Mouse (Mus musculus) MEL (cell line): ENCODE results near the gene 1700015G11Rik. TPM values are rescaled to one million over a fixed set of nuclear protein-coding genes. Genes with fewer than 3 reads are reported as not detected.

Experiments used
- DNase-seq: peaks from one replicate; pipeline ENCODE4 v3.0.0; 2011; ENCODE audit warnings: low read depth, low spot score
- H3K27ac ChIP-seq: 2 replicates; pipeline ENCODE4 v1.5.1; 2012; ENCODE audit warnings: low read depth, mild to moderate bottlenecking, control low read depth, low read length, moderate library complexity; ENCODE audit not compliant: control insufficient read depth
- H3K27me3 ChIP-seq, 2 experiments: fragments of 150-350 bp in 1 of 2; sonication (generic) in 1 of 2; 2 replicates each; pipeline ENCODE4 v1.6.1; 2012; ENCODE audit warnings: low read length in 2 of 2, mild to moderate bottlenecking in 2 of 2, improper control_type of control experiment in 1 of 2, moderate library complexity in 1 of 2; ENCODE audit not compliant: insufficient read depth in 2 of 2, control insufficient read depth in 1 of 2
- H3K36me3 ChIP-seq, 2 experiments: 2 replicates each; pipeline ENCODE4 v1.6.1; 2012 to 2014; ENCODE audit warnings: low read length in 2 of 2, improper control_type of control experiment in 1 of 2, inconsistent platforms in 1 of 2, mild to moderate bottlenecking in 1 of 2; ENCODE audit not compliant: insufficient read depth in 2 of 2, control insufficient read depth in 1 of 2
- H3K4me1 ChIP-seq, 2 experiments: fragments of 150-350 bp in 1 of 2; sonication (generic) in 1 of 2; 2 replicates each; pipeline ENCODE4 v1.6.1; 2012; ENCODE audit warnings: low read length in 2 of 2, improper control_type of control experiment in 1 of 2, mild to moderate bottlenecking in 1 of 2; ENCODE audit not compliant: insufficient read depth in 2 of 2, control insufficient read depth in 1 of 2
- H3K4me3 ChIP-seq, 2 experiments: fragments of 150-350 bp in 1 of 2; sonication (generic) in 1 of 2; 2 replicates each; pipeline ENCODE4 v1.5.1; 2012; ENCODE audit warnings: low read depth in 2 of 2, low read length in 2 of 2, mild to moderate bottlenecking in 2 of 2, moderate library complexity in 2 of 2, control low read depth in 1 of 2, improper control_type of control experiment in 1 of 2; ENCODE audit not compliant: control insufficient read depth in 1 of 2, insufficient read depth in 1 of 2
- H3K79me2 ChIP-seq: 2 replicates; pipeline ENCODE4 v1.6.1; 2012; ENCODE audit warnings: mild to moderate bottlenecking, low read length, moderate library complexity; ENCODE audit not compliant: control insufficient read depth, poor library complexity, insufficient read depth
- H3K9ac ChIP-seq: 2 replicates; pipeline ENCODE4 v1.6.1; 2012; ENCODE audit warnings: low read depth, mild to moderate bottlenecking, control low read depth, low read length, moderate library complexity; ENCODE audit not compliant: control insufficient read depth, poor library complexity, severe bottlenecking
- H3K9me3 ChIP-seq: fragments of 150-350 bp; sonication (generic); replicated peaks from 2 replicates; pipeline ENCODE4 v1.6.1; 2012; ENCODE audit warnings: mild to moderate bottlenecking, low read length, improper control_type of control experiment, moderate library complexity; ENCODE audit not compliant: insufficient read depth
- BHLHE40 ChIP-seq: IDR thresholded peaks from 2 replicates; pipeline ENCODE4 v1.6.1; 2012; ENCODE audit warnings: low read depth, mild to moderate bottlenecking, inconsistent platforms, low read length, improper control_type of control experiment, borderline replicate concordance
- CHD1 ChIP-seq: IDR thresholded peaks from 2 replicates; pipeline ENCODE4 v1.6.1; 2012; ENCODE audit warnings: low read depth, mild to moderate bottlenecking, inconsistent platforms, low read length, improper control_type of control experiment
- E2F4 ChIP-seq: IDR thresholded peaks from 2 replicates; pipeline ENCODE4 v1.6.1; 2011; ENCODE audit warnings: low read depth, low read length, improper control_type of control experiment, borderline replicate concordance
- GABPA ChIP-seq: IDR thresholded peaks from 2 replicates; pipeline ENCODE4 v1.6.1; 2012; ENCODE audit warnings: low read depth, mild to moderate bottlenecking, inconsistent platforms, low read length, improper control_type of control experiment, moderate library complexity
- GATA1 ChIP-seq: IDR thresholded peaks from 2 replicates; pipeline ENCODE4 v1.6.1; 2011; ENCODE audit warnings: low read depth, low read length, improper control_type of control experiment
- JUND ChIP-seq: IDR thresholded peaks from 2 replicates; pipeline ENCODE4 v1.6.1; 2011; ENCODE audit warnings: low read depth, mild to moderate bottlenecking, improper control_type of control experiment, low read length
- MAZ ChIP-seq: IDR thresholded peaks from 2 replicates; pipeline ENCODE4 v1.6.1; 2012; ENCODE audit warnings: low read depth, mild to moderate bottlenecking, inconsistent platforms, low read length, improper control_type of control experiment
- MXI1 ChIP-seq: IDR thresholded peaks from 2 replicates; pipeline ENCODE4 v1.6.1; 2011; ENCODE audit warnings: mild to moderate bottlenecking, low read depth, low read length, improper control_type of control experiment
- MYC ChIP-seq: IDR thresholded peaks from 2 replicates; pipeline ENCODE4 v1.6.1; 2011; ENCODE audit warnings: low read depth, mild to moderate bottlenecking, low read length, improper control_type of control experiment, moderate library complexity
- POLR2A ChIP-seq, 2 experiments: IDR thresholded peaks; 2 replicates each; pipeline ENCODE4 v1.6.1; 2011 to 2012; ENCODE audit warnings: low read length in 2 of 2, mild to moderate bottlenecking in 2 of 2, control low read depth in 1 of 2, improper control_type of control experiment in 1 of 2, low read depth in 1 of 2, moderate library complexity in 1 of 2; ENCODE audit not compliant: control insufficient read depth in 1 of 2, insufficient read depth in 1 of 2, poor library complexity in 1 of 2
- POLR2AphosphoS2 ChIP-seq: IDR thresholded peaks from 2 replicates; pipeline ENCODE4 v1.6.1; 2011; ENCODE audit warnings: low read length, improper control_type of control experiment
- POLR2AphosphoS5 ChIP-seq: IDR thresholded peaks from 2 replicates; pipeline ENCODE4 v1.6.1; 2012; ENCODE audit warnings: low read depth, borderline replicate concordance, mild to moderate bottlenecking, inconsistent platforms, low read length, moderate library complexity, mixed read lengths
- RAD21 ChIP-seq: IDR thresholded peaks from 2 replicates; pipeline ENCODE4 v1.6.1; 2011; ENCODE audit warnings: mild to moderate bottlenecking, low read depth, low read length, improper control_type of control experiment
- RCOR1 ChIP-seq: IDR thresholded peaks from 2 replicates; pipeline ENCODE4 v1.6.1; 2012; ENCODE audit warnings: low read depth, mild to moderate bottlenecking, inconsistent platforms, low read length, improper control_type of control experiment
- SIN3A ChIP-seq: IDR thresholded peaks from 2 replicates; pipeline ENCODE4 v1.6.1; 2012; ENCODE audit warnings: low read length, improper control_type of control experiment, inconsistent platforms
- TBP ChIP-seq: IDR thresholded peaks from 2 replicates; pipeline ENCODE4 v1.8.0; 2011; ENCODE audit warnings: low read depth, low read length, improper control_type of control experiment
- TCF12 ChIP-seq: IDR thresholded peaks from 2 replicates; pipeline ENCODE4 v1.6.1; 2014; ENCODE audit warnings: low read depth, mild to moderate bottlenecking, inconsistent platforms, low read length, improper control_type of control experiment, moderate library complexity
- UBTF ChIP-seq: IDR thresholded peaks from 2 replicates; pipeline ENCODE4 v1.6.1; 2012; ENCODE audit warnings: low read depth, mild to moderate bottlenecking, inconsistent platforms, low read length, improper control_type of control experiment, moderate library complexity, borderline replicate concordance; ENCODE audit not compliant: insufficient read depth
- USF1 ChIP-seq: IDR thresholded peaks from 2 replicates; pipeline ENCODE4 v1.6.1; 2014; ENCODE audit warnings: low read depth, mild to moderate bottlenecking, inconsistent platforms, low read length, improper control_type of control experiment, moderate library complexity
- USF2 ChIP-seq, 2 experiments: IDR thresholded peaks; 2 replicates each; pipeline ENCODE4 v1.6.1; 2011 to 2012; ENCODE audit warnings: improper control_type of control experiment in 2 of 2, low read length in 2 of 2, borderline replicate concordance in 1 of 2, inconsistent platforms in 1 of 2, low read depth in 1 of 2, mild to moderate bottlenecking in 1 of 2; ENCODE audit not compliant: insufficient read depth in 1 of 2
- ZKSCAN1 ChIP-seq: IDR thresholded peaks from 2 replicates; pipeline ENCODE4 v1.6.1; 2012; ENCODE audit warnings: low read depth, mild to moderate bottlenecking, inconsistent platforms, low read length, improper control_type of control experiment, moderate library complexity
- ZNF384 ChIP-seq: IDR thresholded peaks from 2 replicates; pipeline ENCODE4 v1.6.1; 2012; ENCODE audit warnings: low read depth, mild to moderate bottlenecking, inconsistent platforms, low read length, improper control_type of control experiment
- polyA plus RNA-seq, 2 experiments: library from polyadenylated mRNA; stranded (reverse) in 1 of 2; unstranded in 1 of 2; fragments of >175 nt in 1 of 2; fragments of >200 nt in 1 of 2; gene quantifications; 2 replicates each; pipeline versions ENCODE4 v1.2.1 to v1.2.4; 2012; ENCODE audit warnings: low replicate concordance in 2 of 2, low read depth in 1 of 2; ENCODE audit not compliant: insufficient read length in 2 of 2, insufficient read depth in 1 of 2, missing spikeins in 1 of 2
- total RNA-seq: library from RNA; depleted of rRNA; stranded (reverse); fragments of 300-350 nt; gene quantifications from 2 replicates; pipeline ENCODE4 v1.2.3, GENCODE M21; 2012; rRNA removed

The 1700015G11Rik gene
- total RNA-seq = not detected in 2 replicates
- polyA plus RNA-seq = not detected

GRCm38 (mm10) chr7:52015628-52016027, at the start of gene 1700015G11Rik:
Gene 1700015G11Rik (minus strand): TSS chr7:52015728.
- H3K4me1 ChIP-seq = peaks cover 0 to 3% of the 10 kb centered on the region in 2 experiments; a peak in 3 of 4 replicates
- no peaks in the 10 kb centered on the region for H3K9me3 ChIP-seq
- DNase-seq = no peak
- no peak for TF ChIP-seq POLR2AphosphoS5
- TF ChIP-seq TCF12 = no peak
- TF ChIP-seq RCOR1 = no peak
- TF ChIP-seq MAZ = no peak
- TF ChIP-seq USF2 (IDR thresholded peaks at IDR 0.05; ENCODE audit: borderline replicate concordance in 1 of 2, insufficient read depth in 1 of 2, low read depth in 1 of 2, low read length in 2 of 2) = no peak
- no peak for TF ChIP-seq ZKSCAN1
- TF ChIP-seq TBP = no peak
- no peak for TF ChIP-seq JUND
- no peak for TF ChIP-seq MYC
- no peak for TF ChIP-seq POLR2AphosphoS2
- TF ChIP-seq CHD1 = no peak
- TF ChIP-seq ZNF384 = no peak
- TF ChIP-seq RAD21 = no peak
- TF ChIP-seq MXI1 = no peak
- no peak for TF ChIP-seq GATA1
- TF ChIP-seq UBTF = no peak
- TF ChIP-seq SIN3A = no peak
- no peak for TF ChIP-seq POLR2A (IDR thresholded peaks at IDR 0.05; ENCODE audit: control insufficient read depth in 1 of 2, insufficient read depth in 1 of 2, low read depth in 1 of 2, low read length in 2 of 2, poor library complexity in 1 of 2)
- TF ChIP-seq USF1 = no peak
- H3K79me2 ChIP-seq = no peaks in the 10 kb centered on the region
- no peaks in the 10 kb centered on the region for H3K27me3 ChIP-seq
- peaks cover 0 to 9% of the 10 kb centered on the region in 2 experiments; a peak in 2 of 4 replicates for H3K36me3 ChIP-seq
- no peak within 1 kb of the TSS for H3K27ac ChIP-seq
- H3K9ac ChIP-seq = no peak within 1 kb of the TSS
- H3K4me3 ChIP-seq = no peak within 1 kb of the TSS

GRCm38 (mm10) chr7:52056954-52057353, 41.4 kb upstream of the 1700015G11Rik start:
- no peak for TF ChIP-seq BHLHE40
- TF ChIP-seq USF2 (IDR thresholded peaks at IDR 0.05; ENCODE audit: borderline replicate concordance in 1 of 2, insufficient read depth in 1 of 2, low read depth in 1 of 2, low read length in 2 of 2) = no peak
- TF ChIP-seq GABPA = no peak
- TF ChIP-seq E2F4 = no peak
- TF ChIP-seq USF1 = no peak
- no peak for DNase-seq
- Histone ChIP-seq H3K9me3 (no peaks in the 10 kb centered on the region), H3K9ac (no peak overlapping the region), H3K36me3 (no peaks in the 10 kb centered on the region), H3K79me2 (no peaks in the 10 kb centered on the region), H3K27me3 (peaks cover 0 to 2% of the 10 kb centered on the region in 2 experiments; a peak in 1 of 4 replicates), H3K4me1 (no peaks in the 10 kb centered on the region), H3K27ac (no peak overlapping the region), H3K4me3 (no peak overlapping the region)
